Mouse (Mus musculus): ENCODE measurements around the gene Stim2.

DNA sequence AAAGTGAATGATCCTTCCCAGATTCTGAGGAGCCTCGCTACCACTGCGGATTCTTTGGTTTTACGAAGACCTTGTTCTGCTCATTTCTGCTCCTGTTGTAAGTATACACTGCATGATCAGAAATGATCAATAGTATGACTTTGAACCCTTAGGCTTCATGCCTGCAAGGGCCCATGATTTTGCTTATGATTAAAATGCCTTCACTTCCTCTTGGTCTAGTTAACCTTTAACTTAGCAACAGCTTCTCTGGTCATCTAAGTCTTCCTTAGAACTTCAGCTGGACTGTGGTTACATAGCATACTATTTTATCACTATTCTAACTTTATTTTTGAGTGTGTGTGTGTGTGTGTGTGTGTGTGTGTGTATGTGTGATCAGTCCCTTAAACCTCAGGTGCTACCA is 12.7 kb upstream of the Stim2 start:
- no peak for TF ChIP-seq POLR2A (IDR thresholded peaks at IDR 0.05; ENCODE audit: control insufficient read depth, low read depth, low read length)
- TF ChIP-seq CTCF (IDR thresholded peaks at IDR 0.05; ENCODE audit: control insufficient read depth, insufficient read depth, insufficient replicate concordance, low read depth, low read length): no peak

Data from testis, adult 2 months (tissue).